Mouse (Mus musculus) MEL (cell line): Measurements from ENCODE around the gene Kif7. TPM values are rescaled to one million over a fixed set of nuclear protein-coding genes. Genes with fewer than 3 reads are reported as not detected.

ENCODE experiments used
- DNase-seq: peaks from one replicate; pipeline ENCODE4 v3.0.0; 2011; ENCODE audit warnings: low read depth, low spot score
- H3K27ac ChIP-seq: 2 replicates; pipeline ENCODE4 v1.5.1; 2012; ENCODE audit warnings: low read depth, mild to moderate bottlenecking, control low read depth, low read length, moderate library complexity; ENCODE audit not compliant: control insufficient read depth
- H3K27me3 ChIP-seq, 2 experiments: fragments of 150-350 bp in 1 of 2; sonication (generic) in 1 of 2; 2 replicates each; pipeline ENCODE4 v1.6.1; 2012; ENCODE audit warnings: low read length in 2 of 2, mild to moderate bottlenecking in 2 of 2, improper control_type of control experiment in 1 of 2, moderate library complexity in 1 of 2; ENCODE audit not compliant: insufficient read depth in 2 of 2, control insufficient read depth in 1 of 2
- H3K36me3 ChIP-seq, 2 experiments: 2 replicates each; pipeline ENCODE4 v1.6.1; 2012 to 2014; ENCODE audit warnings: low read length in 2 of 2, improper control_type of control experiment in 1 of 2, inconsistent platforms in 1 of 2, mild to moderate bottlenecking in 1 of 2; ENCODE audit not compliant: insufficient read depth in 2 of 2, control insufficient read depth in 1 of 2
- H3K4me1 ChIP-seq, 2 experiments: fragments of 150-350 bp in 1 of 2; sonication (generic) in 1 of 2; 2 replicates each; pipeline ENCODE4 v1.6.1; 2012; ENCODE audit warnings: low read length in 2 of 2, improper control_type of control experiment in 1 of 2, mild to moderate bottlenecking in 1 of 2; ENCODE audit not compliant: insufficient read depth in 2 of 2, control insufficient read depth in 1 of 2
- H3K4me3 ChIP-seq, 2 experiments: fragments of 150-350 bp in 1 of 2; sonication (generic) in 1 of 2; 2 replicates each; pipeline ENCODE4 v1.5.1; 2012; ENCODE audit warnings: low read depth in 2 of 2, low read length in 2 of 2, mild to moderate bottlenecking in 2 of 2, moderate library complexity in 2 of 2, control low read depth in 1 of 2, improper control_type of control experiment in 1 of 2; ENCODE audit not compliant: control insufficient read depth in 1 of 2, insufficient read depth in 1 of 2
- H3K79me2 ChIP-seq: 2 replicates; pipeline ENCODE4 v1.6.1; 2012; ENCODE audit warnings: mild to moderate bottlenecking, low read length, moderate library complexity; ENCODE audit not compliant: control insufficient read depth, poor library complexity, insufficient read depth
- H3K9ac ChIP-seq: 2 replicates; pipeline ENCODE4 v1.6.1; 2012; ENCODE audit warnings: low read depth, mild to moderate bottlenecking, control low read depth, low read length, moderate library complexity; ENCODE audit not compliant: control insufficient read depth, poor library complexity, severe bottlenecking
- H3K9me3 ChIP-seq: fragments of 150-350 bp; sonication (generic); replicated peaks from 2 replicates; pipeline ENCODE4 v1.6.1; 2012; ENCODE audit warnings: mild to moderate bottlenecking, low read length, improper control_type of control experiment, moderate library complexity; ENCODE audit not compliant: insufficient read depth
- BHLHE40 ChIP-seq: IDR thresholded peaks from 2 replicates; pipeline ENCODE4 v1.6.1; 2012; ENCODE audit warnings: low read depth, mild to moderate bottlenecking, inconsistent platforms, low read length, improper control_type of control experiment, borderline replicate concordance
- CHD1 ChIP-seq: IDR thresholded peaks from 2 replicates; pipeline ENCODE4 v1.6.1; 2012; ENCODE audit warnings: low read depth, mild to moderate bottlenecking, inconsistent platforms, low read length, improper control_type of control experiment
- CHD2 ChIP-seq: IDR thresholded peaks from 2 replicates; pipeline ENCODE4 v1.6.1; 2011; ENCODE audit warnings: low read length, improper control_type of control experiment
- CTCF ChIP-seq, 3 experiments: IDR thresholded peaks in 2 of 3; conservative IDR thresholded peaks in 1 of 3; 2 replicates each; pipeline ENCODE4 v1.5.1; 2011 to 2012; ENCODE audit warnings: low read length in 3 of 3, low read depth in 2 of 3, mild to moderate bottlenecking in 2 of 3, improper control_type of control experiment in 1 of 3, inconsistent platforms in 1 of 3, mixed read lengths in 1 of 3, moderate library complexity in 1 of 3; ENCODE audit not compliant: control insufficient read depth in 1 of 3, insufficient read depth in 1 of 3, poor library complexity in 1 of 3, severe bottlenecking in 1 of 3
- GATA1 ChIP-seq: IDR thresholded peaks from 2 replicates; pipeline ENCODE4 v1.6.1; 2011; ENCODE audit warnings: low read depth, low read length, improper control_type of control experiment
- HCFC1 ChIP-seq: IDR thresholded peaks from 2 replicates; pipeline ENCODE4 v1.6.1; 2012; ENCODE audit warnings: low read depth, mild to moderate bottlenecking, inconsistent platforms, low read length, improper control_type of control experiment, moderate library complexity
- MAFK ChIP-seq: IDR thresholded peaks from 2 replicates; pipeline ENCODE4 v1.6.1; 2011; ENCODE audit warnings: low read depth, mild to moderate bottlenecking, low read length, improper control_type of control experiment, borderline replicate concordance
- MXI1 ChIP-seq: IDR thresholded peaks from 2 replicates; pipeline ENCODE4 v1.6.1; 2011; ENCODE audit warnings: mild to moderate bottlenecking, low read depth, low read length, improper control_type of control experiment
- POLR2A ChIP-seq, 2 experiments: IDR thresholded peaks; 2 replicates each; pipeline ENCODE4 v1.6.1; 2011 to 2012; ENCODE audit warnings: low read length in 2 of 2, mild to moderate bottlenecking in 2 of 2, control low read depth in 1 of 2, improper control_type of control experiment in 1 of 2, low read depth in 1 of 2, moderate library complexity in 1 of 2; ENCODE audit not compliant: control insufficient read depth in 1 of 2, insufficient read depth in 1 of 2, poor library complexity in 1 of 2
- POLR2AphosphoS2 ChIP-seq: IDR thresholded peaks from 2 replicates; pipeline ENCODE4 v1.6.1; 2011; ENCODE audit warnings: low read length, improper control_type of control experiment
- POLR2AphosphoS5 ChIP-seq: IDR thresholded peaks from 2 replicates; pipeline ENCODE4 v1.6.1; 2012; ENCODE audit warnings: low read depth, borderline replicate concordance, mild to moderate bottlenecking, inconsistent platforms, low read length, moderate library complexity, mixed read lengths
- RAD21 ChIP-seq: IDR thresholded peaks from 2 replicates; pipeline ENCODE4 v1.6.1; 2011; ENCODE audit warnings: mild to moderate bottlenecking, low read depth, low read length, improper control_type of control experiment
- SMC3 ChIP-seq: IDR thresholded peaks from 2 replicates; pipeline ENCODE4 v1.6.1; 2011; ENCODE audit warnings: low read depth, low read length, improper control_type of control experiment
- TAL1 ChIP-seq: IDR thresholded peaks from 2 replicates; pipeline ENCODE4 v1.6.1; 2012; ENCODE audit warnings: mild to moderate bottlenecking, inconsistent platforms, low read length, moderate library complexity, mixed read lengths
- TBP ChIP-seq: IDR thresholded peaks from 2 replicates; pipeline ENCODE4 v1.8.0; 2011; ENCODE audit warnings: low read depth, low read length, improper control_type of control experiment
- TCF12 ChIP-seq: IDR thresholded peaks from 2 replicates; pipeline ENCODE4 v1.6.1; 2014; ENCODE audit warnings: low read depth, mild to moderate bottlenecking, inconsistent platforms, low read length, improper control_type of control experiment, moderate library complexity
- UBTF ChIP-seq: IDR thresholded peaks from 2 replicates; pipeline ENCODE4 v1.6.1; 2012; ENCODE audit warnings: low read depth, mild to moderate bottlenecking, inconsistent platforms, low read length, improper control_type of control experiment, moderate library complexity, borderline replicate concordance; ENCODE audit not compliant: insufficient read depth
- USF1 ChIP-seq: IDR thresholded peaks from 2 replicates; pipeline ENCODE4 v1.6.1; 2014; ENCODE audit warnings: low read depth, mild to moderate bottlenecking, inconsistent platforms, low read length, improper control_type of control experiment, moderate library complexity
- USF2 ChIP-seq, 2 experiments: IDR thresholded peaks; 2 replicates each; pipeline ENCODE4 v1.6.1; 2011 to 2012; ENCODE audit warnings: improper control_type of control experiment in 2 of 2, low read length in 2 of 2, borderline replicate concordance in 1 of 2, inconsistent platforms in 1 of 2, low read depth in 1 of 2, mild to moderate bottlenecking in 1 of 2; ENCODE audit not compliant: insufficient read depth in 1 of 2
- ZC3H11A ChIP-seq: IDR thresholded peaks from 2 replicates; pipeline ENCODE4 v1.6.1; 2012; ENCODE audit warnings: low read depth, mild to moderate bottlenecking, inconsistent platforms, low read length, improper control_type of control experiment
- ZMIZ1 ChIP-seq: IDR thresholded peaks from 2 replicates; pipeline ENCODE4 v1.6.1; 2012; ENCODE audit warnings: low read depth, mild to moderate bottlenecking, inconsistent platforms, low read length, improper control_type of control experiment, moderate library complexity
- ZNF384 ChIP-seq: IDR thresholded peaks from 2 replicates; pipeline ENCODE4 v1.6.1; 2012; ENCODE audit warnings: low read depth, mild to moderate bottlenecking, inconsistent platforms, low read length, improper control_type of control experiment
- polyA plus RNA-seq, 2 experiments: library from polyadenylated mRNA; stranded (reverse) in 1 of 2; unstranded in 1 of 2; fragments of >175 nt in 1 of 2; fragments of >200 nt in 1 of 2; gene quantifications; 2 replicates each; pipeline versions ENCODE4 v1.2.1 to v1.2.4; 2012; ENCODE audit warnings: low replicate concordance in 2 of 2, low read depth in 1 of 2; ENCODE audit not compliant: insufficient read length in 2 of 2, insufficient read depth in 1 of 2, missing spikeins in 1 of 2
- total RNA-seq: library from RNA; depleted of rRNA; stranded (reverse); fragments of 300-350 nt; gene quantifications from 2 replicates; pipeline ENCODE4 v1.2.3, GENCODE M21; 2012

Gene Kif7
- total and polyA plus RNA-seq, 3 experiments, result 13.1 to 15.6 TPM; not detected in 1

DNA sequence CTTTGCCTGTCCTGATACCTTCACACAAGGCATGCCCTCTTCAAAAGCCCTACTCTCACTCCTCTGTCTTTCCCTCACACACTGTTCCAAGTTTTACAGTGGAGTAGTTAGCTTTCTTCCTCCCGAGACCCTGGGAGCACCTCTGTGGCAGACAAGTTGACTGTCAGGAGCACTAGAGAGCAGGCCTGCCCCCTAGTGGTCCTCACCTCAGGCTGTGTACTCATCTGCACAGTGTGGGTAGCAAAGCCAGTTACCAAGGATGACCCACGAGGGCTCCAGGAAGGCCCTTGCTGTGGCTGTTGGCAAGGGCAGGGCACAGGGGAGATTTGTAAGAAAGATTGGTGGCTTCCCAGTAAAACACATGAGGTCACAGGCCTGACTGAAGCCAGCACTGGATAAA is 11.6 kb upstream of the Kif7 start:
- peak; percentile 79 for DNase-seq
- no peak overlapping the region for H3K27ac ChIP-seq
- no peaks in the 10 kb centered on the region for H3K79me2 ChIP-seq
- TF ChIP-seq MAFK (no peak), TAL1 (no peak), ZC3H11A (peak; percentile 29; the same call in 1 of the 2 replicates), GATA1 (no peak), POLR2A (IDR thresholded peaks at IDR 0.05; ENCODE audit: control insufficient read depth in 1 of 2, insufficient read depth in 1 of 2, low read depth in 1 of 2, low read length in 2 of 2, poor library complexity in 1 of 2) (no peak), SMC3 (peak; percentile 55), ZMIZ1 (no peak), CHD2 (no peak), HCFC1 (no peak), USF2 (IDR thresholded peaks at IDR 0.05; ENCODE audit: borderline replicate concordance in 1 of 2, insufficient read depth in 1 of 2, low read depth in 1 of 2, low read length in 2 of 2) (no peak), UBTF (no peak), TCF12 (no peak), BHLHE40 (no peak), RAD21 (peak; percentile 51), POLR2AphosphoS5 (no peak), CTCF (IDR thresholded peaks at IDR 0.05 in 2 of 3, conservative IDR thresholded peaks at IDR 0.05 in 1 of 3; ENCODE audit: control insufficient read depth in 1 of 3, insufficient read depth in 1 of 3, low read depth in 2 of 3, low read length in 3 of 3, poor library complexity in 1 of 3, severe bottlenecking in 1 of 3) (peak; percentile 86 to 89 (median 89)), TBP (no peak)
- H3K27me3 ChIP-seq, result no peaks in the 10 kb centered on the region
- H3K9ac ChIP-seq, result no peak overlapping the region
- no peaks in the 10 kb centered on the region for H3K36me3 ChIP-seq
- no peaks in the 10 kb centered on the region for H3K9me3 ChIP-seq
- no peak overlapping the region for H3K4me3 ChIP-seq
- peaks cover 0 to 12% of the 10 kb centered on the region in 2 experiments; a peak in 2 of 4 replicates for H3K4me1 ChIP-seq

DNA sequence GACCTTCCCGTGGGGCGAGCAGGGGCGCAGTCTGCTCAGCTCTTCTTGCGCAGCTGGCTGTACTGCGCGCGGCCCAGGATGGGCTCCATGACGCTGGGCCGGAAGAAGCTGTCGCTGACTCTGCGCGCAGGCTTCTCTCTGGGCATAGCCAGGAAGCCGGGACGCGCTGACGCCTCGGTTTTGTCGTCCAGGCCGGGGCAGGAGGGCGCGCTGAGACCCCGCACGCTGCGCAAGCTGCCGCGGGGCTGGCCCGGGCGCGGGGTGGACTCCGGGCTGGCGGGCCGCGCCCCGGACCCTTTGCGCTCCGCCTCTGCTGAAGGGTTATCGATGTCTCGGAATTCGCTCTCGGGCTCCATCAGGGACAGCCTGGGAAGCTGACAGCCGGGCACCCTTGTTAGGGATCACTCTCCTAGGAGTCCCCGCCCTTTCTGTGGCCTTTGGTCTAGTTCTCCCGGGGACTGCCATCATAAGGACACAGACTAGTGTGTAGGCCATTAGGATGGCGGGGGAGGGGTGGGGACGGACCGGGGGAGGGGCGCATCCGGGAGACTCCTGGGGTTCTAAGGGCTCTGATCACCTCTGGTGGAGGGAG is 6.0 kb upstream of the Kif7 start:
- H3K4me1 ChIP-seq, result no peaks in the 10 kb centered on the region
- no peaks in the 10 kb centered on the region for H3K9me3 ChIP-seq
- H3K27ac ChIP-seq, result no peak overlapping the region
- H3K27me3 ChIP-seq, result no peaks in the 10 kb centered on the region
- TF ChIP-seq CHD1, result no peak
- TF ChIP-seq ZC3H11A, result no peak
- TF ChIP-seq USF2 (IDR thresholded peaks at IDR 0.05; ENCODE audit: borderline replicate concordance in 1 of 2, insufficient read depth in 1 of 2, low read depth in 1 of 2, low read length in 2 of 2), result no peak
- TF ChIP-seq TAL1, result no peak
- TF ChIP-seq POLR2AphosphoS2, result no peak
- TF ChIP-seq ZNF384, result no peak
- no peak for TF ChIP-seq USF1
- TF ChIP-seq MXI1, result no peak
- no peak overlapping the region for H3K4me3 ChIP-seq
- DNase-seq, result no peak
- H3K36me3 ChIP-seq, result no peaks in the 10 kb centered on the region
- H3K9ac ChIP-seq, result no peak overlapping the region
- no peaks in the 10 kb centered on the region for H3K79me2 ChIP-seq
